Mouse (Mus musculus) thymus, adult 18-20 months (tissue): ENCODE measurements around the gene 1700034J05Rik.

ENCODE experiments used
- DNase-seq, 2 experiments: peaks; one replicate each; pipeline ENCODE4 v3.0.0; 2022; ENCODE audit warnings: mixed read lengths in 2 of 2

Gene 1700034J05Rik

DNA sequence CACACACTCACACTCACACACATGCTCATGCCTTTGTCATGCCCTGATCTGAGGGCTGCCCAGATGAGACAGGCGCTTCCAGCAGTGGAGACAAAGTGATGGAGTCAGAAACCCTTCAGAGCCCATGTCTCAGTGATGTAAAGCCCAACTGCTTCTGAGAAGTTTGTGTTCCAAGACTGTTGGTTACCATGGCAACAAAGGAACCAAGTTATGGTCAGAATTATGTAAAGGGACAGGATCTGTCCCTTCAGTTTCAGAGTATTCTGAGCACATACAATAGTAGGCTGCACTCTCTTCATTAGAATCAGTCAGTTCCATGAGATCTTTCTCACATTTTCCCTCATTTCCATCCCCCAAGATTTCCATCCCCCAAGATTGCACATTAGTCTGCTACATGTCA lies at the start of gene 1700034J05Rik:
Gene 1700034J05Rik, minus strand, starts transcription at position 165 of the 400 bp plus-strand sequence.
- DNase-seq = no peak

- no peak for DNase-seq
Observed at GRCm38 (mm10) chr6:146999755-147000154, 45.5 kb upstream of the 1700034J05Rik start.

DNA sequence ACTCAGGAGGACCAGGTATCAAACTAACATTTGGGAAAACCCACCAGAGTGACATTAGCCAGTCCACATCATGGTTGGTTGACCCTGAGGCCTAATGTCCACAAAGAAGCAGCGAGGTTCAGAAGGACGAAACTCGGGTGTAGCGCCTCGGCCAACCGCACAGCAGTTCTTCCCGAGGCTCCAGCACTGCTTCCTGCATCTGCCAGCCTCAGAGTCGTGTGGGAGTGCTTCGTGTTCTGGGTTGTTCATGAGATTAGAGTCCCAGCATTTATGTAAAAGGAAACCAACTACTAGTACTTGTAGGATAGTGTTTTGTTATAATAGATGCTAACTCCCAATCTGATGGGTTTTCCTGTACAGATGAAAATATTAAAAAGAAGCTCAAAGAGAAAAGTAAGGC lies 45.1 kb upstream of the 1700034J05Rik start:
- DNase-seq = no peak

GRCm38 (mm10) chr6:146998710-146999109 lies 44.5 kb upstream of the 1700034J05Rik start:
- DNase-seq = no peak

- no peak for DNase-seq
Observed at GRCm38 (mm10) chr6:146997006-146997405, 42.8 kb upstream of the 1700034J05Rik start.

DNA sequence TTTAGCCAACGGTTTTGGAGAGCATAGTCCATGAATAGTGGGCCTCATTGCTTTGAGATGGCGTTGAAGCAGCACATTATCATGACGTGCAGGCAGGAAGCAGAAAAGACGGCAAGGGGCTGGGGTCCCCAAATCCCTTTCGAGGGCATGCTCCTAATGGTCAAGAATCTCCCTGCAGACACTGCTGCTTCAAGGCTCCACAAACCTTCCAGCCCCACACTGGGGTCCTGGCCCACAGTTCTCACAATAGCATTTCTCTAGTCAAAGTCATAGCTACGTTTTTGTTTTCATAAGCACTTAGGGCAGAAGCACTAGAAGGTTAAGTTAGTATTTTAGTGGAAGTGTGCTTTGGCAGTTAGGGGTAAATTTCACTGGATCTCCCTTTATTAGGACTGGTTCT lies 41.7 kb upstream of the 1700034J05Rik start:
- DNase-seq = no peak

DNA sequence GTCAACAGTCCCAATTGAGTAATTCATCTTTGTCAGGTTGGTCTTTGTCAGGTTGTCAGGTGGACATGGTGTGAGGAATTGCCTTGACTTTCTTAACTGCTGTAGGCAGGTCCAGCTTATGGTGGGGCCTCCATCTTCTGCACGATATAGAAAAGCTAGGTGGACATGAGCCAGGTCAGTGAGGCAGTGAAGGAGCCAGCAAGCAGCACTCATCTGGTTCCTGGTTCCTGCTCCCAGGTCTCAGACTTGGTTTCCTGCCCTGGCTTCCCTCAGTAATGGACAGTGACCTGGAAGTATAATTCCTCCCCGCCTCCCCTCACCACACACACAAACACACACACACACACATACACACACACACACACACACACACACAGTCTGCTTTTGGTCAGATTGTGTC lies 41.2 kb upstream of the 1700034J05Rik start:
- no peak for DNase-seq

GRCm38 (mm10) chr6:146994236-146994635 lies 40.0 kb upstream of the 1700034J05Rik start:
- no peak for DNase-seq

DNA sequence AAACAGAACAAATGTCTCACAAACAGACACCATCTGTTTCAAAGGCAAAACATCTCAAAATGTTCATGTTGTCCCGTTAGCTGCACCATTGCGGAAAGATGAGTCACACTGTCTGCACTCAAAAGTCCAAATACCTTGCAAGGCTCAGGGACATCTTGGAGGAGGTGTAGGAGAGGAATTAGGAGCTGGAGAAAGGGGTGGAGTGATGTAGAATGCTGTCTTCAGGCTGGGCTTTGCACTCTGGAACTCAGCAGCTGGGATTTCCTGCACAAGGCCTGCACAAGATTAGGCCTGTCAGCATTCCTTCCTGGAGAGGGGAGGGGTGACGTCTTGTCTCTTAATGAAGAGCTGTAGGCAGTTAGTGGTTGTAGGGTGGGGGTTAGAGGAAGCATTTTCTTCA lies 30.3 kb upstream of the 1700034J05Rik start:
- DNase-seq = no peak

DNA sequence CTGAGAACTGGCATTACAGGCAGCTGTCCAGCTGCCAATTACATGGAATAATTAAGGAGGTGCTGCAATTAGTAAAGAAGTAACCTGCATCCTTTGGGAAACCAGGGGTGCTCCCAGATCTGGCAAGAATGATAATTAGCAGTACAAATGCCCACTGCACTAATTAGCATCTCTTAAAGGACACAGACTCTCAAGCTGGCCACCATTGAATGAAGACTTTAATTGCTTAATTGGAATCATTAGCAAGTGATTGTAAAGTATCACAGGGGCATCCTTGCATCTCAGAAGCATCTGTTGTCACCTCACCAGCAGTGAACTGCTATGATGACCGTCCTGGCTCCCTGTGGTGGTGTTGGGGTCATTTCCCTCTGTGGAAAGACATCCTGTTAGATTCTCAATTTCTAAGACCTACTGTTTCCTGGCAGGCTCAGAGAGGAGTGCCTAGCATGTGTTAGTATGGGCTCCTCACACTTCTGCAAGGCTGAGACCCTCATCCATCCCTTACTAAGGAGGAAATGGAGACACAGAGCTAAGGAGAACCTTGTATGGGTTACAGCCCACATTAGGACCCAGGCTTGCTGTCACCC lies 27.1 kb upstream of the 1700034J05Rik start:
- DNase-seq = no peak

- no peak for DNase-seq
Observed at GRCm38 (mm10) chr6:146979953-146980352, 25.7 kb upstream of the 1700034J05Rik start.

GRCm38 (mm10) chr6:146979115-146979744 lies 25.0 kb upstream of the 1700034J05Rik start:
- no peak for DNase-seq

- no peak for DNase-seq
Observed at GRCm38 (mm10) chr6:146978691-146979114, 24.5 kb upstream of the 1700034J05Rik start.

GRCm38 (mm10) chr6:146976446-146976845 lies 22.2 kb upstream of the 1700034J05Rik start:
- no peak for DNase-seq

DNA sequence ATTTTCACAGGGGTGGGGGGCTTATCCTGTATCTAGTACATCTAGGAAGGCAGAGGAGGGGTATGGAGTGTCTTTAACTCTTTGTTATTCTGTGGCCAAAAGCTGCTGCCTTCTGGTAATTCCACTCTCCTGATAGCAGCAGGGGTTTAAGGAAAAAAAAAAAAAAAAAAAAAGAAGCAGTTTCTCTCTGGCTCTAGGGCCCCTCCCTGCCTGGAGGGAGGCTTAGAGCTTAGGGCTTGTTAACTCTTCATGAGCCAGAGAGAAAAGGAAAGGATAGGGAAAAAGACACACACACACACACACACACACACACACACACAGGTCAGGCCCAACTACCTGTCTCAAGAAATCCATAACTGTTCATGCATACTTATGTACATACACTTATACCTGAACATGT lies 19.6 kb upstream of the 1700034J05Rik start:
- no peak for DNase-seq

GRCm38 (mm10) chr6:146973406-146973805 lies 19.2 kb upstream of the 1700034J05Rik start:
- no peak for DNase-seq

DNA sequence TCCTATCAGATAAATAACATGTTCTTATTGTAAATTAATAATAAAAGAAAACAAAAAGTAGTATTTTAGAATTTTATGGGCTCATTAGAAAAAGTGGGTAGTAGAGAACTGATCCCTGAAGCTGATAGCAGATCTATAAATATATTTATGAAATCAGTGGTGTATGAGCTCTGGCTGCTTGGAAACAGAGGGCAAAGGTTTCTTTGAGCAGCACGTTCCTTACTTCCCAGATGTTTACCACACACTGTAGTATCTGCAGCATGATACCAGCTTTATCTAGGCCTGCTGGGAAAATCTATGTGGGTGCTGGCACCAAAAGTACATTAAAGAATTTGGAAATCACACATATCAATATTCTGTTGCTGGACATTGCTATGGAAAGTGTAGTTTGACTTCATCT lies 18.5 kb upstream of the 1700034J05Rik start:
- DNase-seq = no peak

DNA sequence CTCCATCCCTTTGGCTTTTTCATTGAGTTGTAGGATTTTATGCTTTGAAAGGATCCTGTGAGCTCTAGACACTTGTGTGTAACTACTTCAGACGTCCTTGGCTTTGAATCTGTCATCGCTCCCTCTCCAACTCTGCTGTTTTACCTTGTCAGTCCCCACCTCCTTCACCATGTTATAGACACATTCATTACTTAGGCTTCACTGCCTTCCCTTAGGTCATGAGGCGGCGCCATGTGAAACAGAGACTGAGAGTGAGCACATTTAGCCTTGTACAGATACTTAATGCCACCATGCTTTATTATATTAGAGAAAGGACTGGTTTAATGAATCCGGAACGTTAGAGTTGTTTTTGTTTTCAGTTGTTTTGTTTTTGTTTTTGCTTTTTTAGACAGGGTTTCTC lies 17.8 kb upstream of the 1700034J05Rik start:
- no peak for DNase-seq

- DNase-seq = no peak
Observed at GRCm38 (mm10) chr6:146971366-146971765, 17.1 kb upstream of the 1700034J05Rik start.

- no peak for DNase-seq
Observed at GRCm38 (mm10) chr6:146970811-146971210, 16.6 kb upstream of the 1700034J05Rik start.

GRCm38 (mm10) chr6:146967836-146968235 lies 13.6 kb upstream of the 1700034J05Rik start:
- DNase-seq = no peak

- DNase-seq = no peak
Observed at GRCm38 (mm10) chr6:146966446-146967019, 12.3 kb upstream of the 1700034J05Rik start.

DNA sequence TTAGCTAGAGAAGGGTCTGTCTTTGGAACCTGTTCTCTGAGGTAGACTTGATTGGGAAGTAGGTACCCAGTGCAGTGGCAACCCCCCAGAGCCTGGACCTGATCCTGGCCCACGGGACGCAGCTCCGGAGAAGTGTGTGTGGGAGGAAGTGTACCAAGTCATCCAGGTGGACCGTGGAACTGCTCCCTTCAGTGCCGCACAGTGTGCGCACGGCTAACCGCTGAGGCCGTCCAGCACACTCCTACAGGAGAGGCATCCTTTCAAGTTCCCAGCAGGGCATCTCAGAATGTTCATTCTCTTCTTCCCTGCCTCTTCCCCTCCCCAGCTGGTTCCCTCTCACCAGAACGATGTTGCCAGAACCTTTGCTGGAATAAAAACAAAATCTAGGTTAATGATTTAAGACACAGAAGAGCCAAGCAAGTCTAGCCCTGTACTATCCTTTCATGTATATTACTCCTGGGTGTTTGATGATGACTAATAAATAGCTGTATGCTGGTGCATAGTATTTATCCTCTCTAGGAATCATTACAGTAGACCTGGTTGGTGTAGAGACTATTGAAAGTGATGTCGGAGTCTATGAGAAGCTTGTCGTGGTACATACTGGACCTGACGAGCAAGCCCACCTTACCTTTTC lies 11.0 kb upstream of the 1700034J05Rik start:
- no peak for DNase-seq
